Mouse (Mus musculus) myocyte (in vitro differentiated cells): Measurements from ENCODE around the gene Vrk3. TPM values are rescaled to one million over a fixed set of nuclear protein-coding genes. Genes with fewer than 3 reads are reported as not detected.

ENCODE experiments used
- H3K27me3 ChIP-seq: one replicate; pipeline ENCODE4 v1.6.1; 2011; ENCODE audit not compliant: control insufficient read depth, insufficient read depth, insufficient read length
- H3K36me3 ChIP-seq: one replicate; pipeline ENCODE4 v1.6.1; 2011; ENCODE audit not compliant: control insufficient read depth, insufficient read depth
- H3K4me2 ChIP-seq: one replicate; pipeline ENCODE4 v1.6.1; 2011; ENCODE audit warnings: low read depth, control low read depth
- H3K4me3 ChIP-seq: one replicate; pipeline ENCODE4 v1.5.1; 2011; ENCODE audit warnings: mild to moderate bottlenecking, control low read depth, moderate library complexity
- H3K79me2 ChIP-seq: one replicate; pipeline ENCODE4 v1.6.1; 2011; ENCODE audit not compliant: control insufficient read depth, insufficient read depth
- H3ac ChIP-seq: one replicate; pipeline ENCODE4 v1.6.1; 2011; ENCODE audit not compliant: control insufficient read depth, insufficient read length
- CEBPB ChIP-seq: IDR thresholded peaks from 2 replicates; pipeline ENCODE4 v1.6.1; 2011; ENCODE audit warnings: mild to moderate bottlenecking, moderate library complexity; ENCODE audit not compliant: poor library complexity, insufficient read depth, severe bottlenecking
- E2F4 ChIP-seq: IDR thresholded peaks from one replicate; pipeline ENCODE4 v1.6.1; 2011; ENCODE audit warnings: mild to moderate bottlenecking, control low read depth, moderate library complexity; ENCODE audit not compliant: insufficient read depth
- MAX ChIP-seq: IDR thresholded peaks from one replicate; pipeline ENCODE4 v1.6.1; 2011; ENCODE audit warnings: low read depth, mild to moderate bottlenecking, control low read depth
- MYOD1 ChIP-seq, 3 experiments: IDR thresholded peaks; one replicate each; pipeline ENCODE4 v1.6.1; 2011; ENCODE audit warnings: control low read depth in 2 of 3, low read depth in 2 of 3, mild to moderate bottlenecking in 2 of 3, moderate library complexity in 1 of 3; ENCODE audit not compliant: insufficient read length in 2 of 3, control insufficient read depth in 1 of 3
- MYOG ChIP-seq, 3 experiments: IDR thresholded peaks; one replicate each; pipeline ENCODE4 v1.6.1; 2011; ENCODE audit warnings: control low read depth in 2 of 3, low read depth in 2 of 3, mild to moderate bottlenecking in 2 of 3; ENCODE audit not compliant: insufficient read length in 2 of 3, control insufficient read depth in 1 of 3, insufficient read depth in 1 of 3
- POLR2A ChIP-seq: IDR thresholded peaks from one replicate; pipeline ENCODE4 v1.6.1; 2011; ENCODE audit warnings: low read depth, mild to moderate bottlenecking, control low read depth, moderate library complexity; ENCODE audit not compliant: insufficient read length
- POLR2AphosphoS2 ChIP-seq: IDR thresholded peaks from one replicate; pipeline ENCODE4 v1.6.1; 2011; ENCODE audit warnings: low read depth, control low read depth; ENCODE audit not compliant: insufficient read length
- REST ChIP-seq: IDR thresholded peaks from one replicate; pipeline ENCODE4 v1.6.1; 2011; ENCODE audit warnings: mild to moderate bottlenecking, control low read depth, moderate library complexity; ENCODE audit not compliant: insufficient read depth, insufficient read length
- SRF ChIP-seq: IDR thresholded peaks from one replicate; pipeline ENCODE4 v1.6.1; 2011; ENCODE audit warnings: low read depth; ENCODE audit not compliant: control insufficient read depth, insufficient read length
- TCF12 ChIP-seq: IDR thresholded peaks from one replicate; pipeline ENCODE4 v1.6.1; 2011; ENCODE audit warnings: mild to moderate bottlenecking, control low read depth; ENCODE audit not compliant: poor library complexity, insufficient read depth, severe bottlenecking
- TCF3 ChIP-seq: IDR thresholded peaks from one replicate; pipeline ENCODE4 v1.6.1; 2011; ENCODE audit warnings: low read depth, control low read depth; ENCODE audit not compliant: insufficient read length
- USF1 ChIP-seq: IDR thresholded peaks from one replicate; pipeline ENCODE4 v1.6.1; 2011; ENCODE audit warnings: low read depth, mild to moderate bottlenecking, control low read depth, moderate library complexity
- polyA plus RNA-seq: library from polyadenylated mRNA; unstranded; fragments of >200 nt; fragmentation: generic; extraction: Trizol; gene quantifications from one replicate; pipeline ENCODE4 v1.2.1, GENCODE M21; 2012; ENCODE audit warnings: missing spikeins

The Vrk3 gene
- polyA plus RNA-seq, 1 experiment = 20.6 TPM

- H3K36me3 ChIP-seq = peaks cover 13% of the 10 kb centered on the region
- H3K27me3 ChIP-seq = no peaks in the 10 kb centered on the region
- peak overlapping the region; percentile 41 for H3ac ChIP-seq
- H3K4me2 ChIP-seq = peak overlapping the region; percentile 97
- H3K4me3 ChIP-seq = peak overlapping the region; percentile 94
- TF ChIP-seq POLR2A (no peak), MYOD1 (IDR thresholded peaks at IDR 0.05; ENCODE audit: control insufficient read depth in 1 of 3, insufficient read length in 2 of 3, low read depth in 2 of 3) (no peak)
- peaks cover 90% of the 10 kb centered on the region for H3K79me2 ChIP-seq
Measured at GRCm38 (mm10) chr7:44818164-44818563, 70.0 kb downstream of the Vrk3 start.

DNA sequence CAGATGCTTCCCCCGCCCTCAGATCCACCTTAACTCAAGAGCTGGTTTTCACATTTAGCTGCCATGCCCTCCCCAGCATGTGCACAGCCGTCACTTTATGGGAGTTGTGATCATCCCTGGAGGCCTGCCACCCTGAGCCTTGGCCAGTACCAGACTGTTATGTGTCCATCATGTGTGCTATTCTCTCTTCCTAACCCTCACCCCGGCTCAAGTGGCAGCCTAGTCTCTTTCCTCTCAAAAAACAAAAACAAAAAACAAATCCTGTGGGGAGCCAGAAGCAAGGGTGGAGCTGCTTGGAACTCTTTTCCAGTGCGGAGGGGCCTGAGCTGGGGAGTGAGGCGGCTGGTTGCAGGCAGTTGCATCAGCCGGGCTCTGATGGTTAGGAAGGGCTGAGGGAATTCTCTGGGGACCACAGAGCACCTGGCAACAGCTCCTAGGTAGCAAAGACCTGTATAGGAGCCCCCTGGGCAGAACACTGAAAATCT, 70.6 kb downstream of the Vrk3 start:
- Histone ChIP-seq H3ac (peak overlapping the region; percentile 41), H3K27me3 (no peaks in the 10 kb centered on the region), H3K79me2 (peaks cover 92% of the 10 kb centered on the region), H3K4me2 (peak overlapping the region; percentile 97), H3K36me3 (peaks cover 10% of the 10 kb centered on the region), H3K4me3 (peak overlapping the region; percentile 94)
- TF ChIP-seq USF1 = no peak
- no peak for TF ChIP-seq POLR2AphosphoS2
- TF ChIP-seq MYOD1 (IDR thresholded peaks at IDR 0.05; ENCODE audit: control insufficient read depth in 1 of 3, insufficient read length in 2 of 3, low read depth in 2 of 3) = no peak
- TF ChIP-seq E2F4 = no peak
- TF ChIP-seq POLR2A = peak; percentile 75
- peak in 1 of 3 experiments; percentile 47 for TF ChIP-seq MYOG (IDR thresholded peaks at IDR 0.05; ENCODE audit: control insufficient read depth in 1 of 3, insufficient read depth in 1 of 3, insufficient read length in 2 of 3, low read depth in 2 of 3)
- peak; percentile 100 for TF ChIP-seq CEBPB

- Histone ChIP-seq H3K79me2 (peaks cover 92% of the 10 kb centered on the region), H3K4me2 (peak overlapping the region; percentile 97), H3K27me3 (no peaks in the 10 kb centered on the region), H3ac (peak overlapping the region; percentile 41), H3K36me3 (peaks cover 4% of the 10 kb centered on the region), H3K4me3 (peak overlapping the region; percentile 94)
- TF ChIP-seq POLR2AphosphoS2 = no peak
Measured at GRCm38 (mm10) chr7:44819391-44819790, 71.2 kb downstream of the Vrk3 start.

DNA sequence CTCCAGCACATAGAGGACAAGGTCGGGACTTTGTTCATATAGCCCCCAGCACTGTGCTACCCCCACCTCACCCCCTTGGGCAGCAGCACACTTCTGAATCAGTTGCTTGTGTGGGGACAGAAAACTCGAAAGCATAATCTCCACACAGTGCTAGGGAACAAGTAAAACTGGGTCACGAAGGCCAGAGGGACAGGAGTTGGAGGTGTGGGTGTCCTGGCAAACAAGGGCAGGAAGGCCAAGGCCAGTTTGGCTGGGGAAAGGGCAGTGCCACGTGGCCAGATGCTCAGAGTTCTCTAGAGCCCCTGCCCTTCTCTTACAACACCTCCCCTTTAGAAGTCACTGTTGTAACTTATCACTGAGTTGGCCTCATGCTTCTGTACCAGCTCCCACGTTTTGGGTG, 71.7 kb downstream of the Vrk3 start:
- H3K36me3 ChIP-seq = no peaks in the 10 kb centered on the region
- H3ac ChIP-seq = peak overlapping the region; percentile 41
- H3K4me3 ChIP-seq = peak overlapping the region; percentile 94
- H3K27me3 ChIP-seq = no peaks in the 10 kb centered on the region
- H3K79me2 ChIP-seq = peaks cover 92% of the 10 kb centered on the region
- H3K4me2 ChIP-seq = peak overlapping the region; percentile 97
- TF ChIP-seq TCF3 = no peak
- peak; percentile 66 for TF ChIP-seq POLR2AphosphoS2
- TF ChIP-seq CEBPB = no peak
- TF ChIP-seq POLR2A = peak; percentile 61

- H3K27me3 ChIP-seq = no peaks in the 10 kb centered on the region
- H3K4me3 ChIP-seq = peak overlapping the region; percentile 94
- peak overlapping the region; percentile 97 for H3K4me2 ChIP-seq
- peak overlapping the region; percentile 41 for H3ac ChIP-seq
- peaks cover 92% of the 10 kb centered on the region for H3K79me2 ChIP-seq
- TF ChIP-seq USF1 = no peak
- no peak for TF ChIP-seq MYOD1 (IDR thresholded peaks at IDR 0.05; ENCODE audit: control insufficient read depth in 1 of 3, insufficient read length in 2 of 3, low read depth in 2 of 3)
- no peak for TF ChIP-seq CEBPB
- no peak for TF ChIP-seq MAX
- TF ChIP-seq SRF = no peak
- TF ChIP-seq TCF12 = no peak
- no peak for TF ChIP-seq TCF3
- no peak for TF ChIP-seq MYOG (IDR thresholded peaks at IDR 0.05; ENCODE audit: control insufficient read depth in 1 of 3, insufficient read depth in 1 of 3, insufficient read length in 2 of 3, low read depth in 2 of 3)
- TF ChIP-seq REST = no peak
- no peak for TF ChIP-seq POLR2A
- TF ChIP-seq E2F4 = no peak
- H3K36me3 ChIP-seq = no peaks in the 10 kb centered on the region
Measured at GRCm38 (mm10) chr7:44820525-44820924, 72.3 kb downstream of the Vrk3 start.
